Mouse (Mus musculus): ENCODE data around the gene Isca2.

- TF ChIP-seq CTCF (IDR thresholded peaks at IDR 0.05; ENCODE audit: extremely low read depth, insufficient read depth, low read length) (no peak), POLR2A (IDR thresholded peaks at IDR 0.05; ENCODE audit: extremely low read depth, insufficient read depth, low read length) (no peak)
Measured at GRCm38 (mm10) chr12:84748134-84748533, 24.9 kb upstream of the Isca2 start.
